Mouse (Mus musculus) cerebellum, adult 2 months (tissue): ENCODE measurements around the gene Flnb.

ENCODE experiments used
- CTCF ChIP-seq: fragments of 200-500 bp; IDR thresholded peaks from 2 replicates; pipeline ENCODE4 v1.5.1; 2011; ENCODE audit warnings: low read depth, mild to moderate bottlenecking, control low read depth, low read length, moderate library complexity, borderline replicate concordance; ENCODE audit not compliant: insufficient read depth
- POLR2A ChIP-seq: fragments of 200-500 bp; IDR thresholded peaks from 2 replicates; pipeline ENCODE4 v1.6.1; 2011; ENCODE audit warnings: low read length, control low read depth, borderline replicate concordance; ENCODE audit not compliant: insufficient read depth

DNA sequence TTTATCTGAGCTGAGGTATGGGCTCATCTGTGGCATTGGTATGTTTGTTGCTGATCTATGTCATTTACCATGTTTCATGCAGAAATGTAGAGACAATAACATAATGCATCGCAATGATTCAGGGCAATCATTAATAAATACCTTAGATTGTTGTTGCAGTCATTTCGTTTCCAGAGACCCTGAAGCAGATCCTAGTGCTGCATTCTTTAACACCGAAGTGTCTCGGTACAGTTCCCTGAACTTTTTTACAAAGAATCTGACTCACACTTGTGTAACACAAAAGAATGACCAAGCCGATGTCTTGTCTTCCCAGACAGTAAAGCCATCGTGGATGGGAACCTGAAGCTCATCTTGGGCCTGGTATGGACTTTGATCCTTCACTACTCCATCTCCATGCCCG lies 49.5 kb downstream of the Flnb start:
- TF ChIP-seq POLR2A: no peak
- no peak for TF ChIP-seq CTCF
